11 mouse cellular contexts compared by ENCODE assay signal in genomic region chr10:93094957-93095580, GRCm38 (mm10). TPM values are rescaled to one million over a fixed set of nuclear protein-coding genes. Genes with fewer than 3 reads are reported as not detected.
DNase-seq lines count a peak whose midpoint lies in the region; ATAC-seq lines count a peak whose summit lies in the region.
"Had no signal": no experiment of that assay in that cellular context is flagged by ENCODE, and none has a peak within 500 bp of the region (broad histone marks: within the 10 kb centered on the region; RNA-seq: fewer than 3 reads in every experiment).

No protein-coding gene starts in this region.

- ATAC-seq in common myeloid progenitor, adult 5-6 weeks (replicated peaks; ENCODE audit: low read depth, poor library complexity, severe bottlenecking): peak; percentile 65
- peak; percentile 77 for ATAC-seq in megakaryocyte progenitor cell, adult 5-6 weeks (replicated peaks; ENCODE audit: poor library complexity)
- ATAC-seq: forebrain, embryonic 14.5 days had no signal

- DNase-seq in kidney, adult 9 months: peak; percentile 27
- no peak for DNase-seq in kidney, adult 8-10 months
- DNase-seq in Muller cell, postnatal 12 days (ENCODE audit: inconsistent ontology term): peak; percentile 86
- DNase-seq in yolk sac, embryonic 10.5 days (ENCODE audit: low spot score): no peak
- no peak for DNase-seq in kidney, postnatal 14 days
- DNase-seq: cerebellum, adult 11-12 months; gastrocnemius, postnatal 14 days; kidney, postnatal 4 days had no signal

RNA-seq across cellular contexts. Expression of gene Cfap54, which starts 13.7 kb away (rescaled TPM):
- total RNA-seq in common myeloid progenitor, adult 5-6 weeks (2017): 0.27 and 1.2 TPM in 2 replicates
- 1.1 and 1.5 TPM in 2 replicates for total RNA-seq in megakaryocyte progenitor cell, adult 5-6 weeks (2015)
- total RNA-seq in megakaryocyte progenitor cell, adult 5-6 weeks (2017): 0.44 and 2.1 TPM in 2 replicates

Comparison
In these comparisons a context has a peak if more than half of its experiments do, and no peak if none do; other contexts are left out.
1. DNase-seq: peak in kidney, adult 9 months (single experiment) and Muller cell, postnatal 12 days (single experiment); none in kidney, adult 8-10 months (0 of 2), yolk sac, embryonic 10.5 days (single experiment) and kidney, postnatal 14 days (single experiment).